Mouse (Mus musculus) CH12.LX (cell line): ENCODE data around the gene Erbb2. TPM values are rescaled to one million over a fixed set of nuclear protein-coding genes. Genes with fewer than 3 reads are reported as not detected.

Experiments
- DNase-seq: peaks from one replicate; pipeline ENCODE4 v3.0.0-alpha.2; 2013; ENCODE audit errors: extremely low read depth
- H3K27ac ChIP-seq: 2 replicates; pipeline ENCODE4 v1.5.1; 2012; ENCODE audit warnings: low read depth, mild to moderate bottlenecking, control low read depth, moderate library complexity; ENCODE audit not compliant: insufficient read depth
- H3K27me3 ChIP-seq: replicated peaks from 2 replicates; pipeline ENCODE3; 2012; ENCODE audit warnings: inconsistent platforms
- H3K36me3 ChIP-seq, 2 experiments: replicated peaks in 1 of 2; 2 replicates each; pipeline versions ENCODE3 to v1.6.1; 2012; ENCODE audit warnings: inconsistent platforms in 1 of 2, low read length in 1 of 2, mild to moderate bottlenecking in 1 of 2, mixed read lengths in 1 of 2, moderate library complexity in 1 of 2; ENCODE audit not compliant: control insufficient read depth in 1 of 2, insufficient read depth in 1 of 2
- H3K4me1 ChIP-seq, 2 experiments: 2 replicates each; pipeline ENCODE4 v1.6.1; 2012; ENCODE audit warnings: inconsistent platforms in 1 of 2, moderate library complexity in 1 of 2; ENCODE audit not compliant: insufficient read depth in 2 of 2, control insufficient read depth in 1 of 2
- H3K4me2 ChIP-seq: 2 replicates; pipeline ENCODE4 v1.6.1; 2012; ENCODE audit warnings: low read depth, mild to moderate bottlenecking, control low read depth; ENCODE audit not compliant: poor library complexity, insufficient read depth, severe bottlenecking
- H3K4me3 ChIP-seq, 3 experiments: fragments of 150-350 bp in 1 of 3; sonication (generic) in 1 of 3; replicated peaks in 1 of 3; 2 replicates each; pipeline versions ENCODE3 to v1.5.1; 2011 to 2012; ENCODE audit warnings: low read depth in 2 of 3, low read length in 2 of 3, mild to moderate bottlenecking in 2 of 3, moderate library complexity in 2 of 3, control low read depth in 1 of 3, improper control_type of control experiment in 1 of 3, inconsistent platforms in 1 of 3, mixed read lengths in 1 of 3; ENCODE audit not compliant: poor library complexity in 1 of 3
- H3K79me2 ChIP-seq: replicated peaks from 2 replicates; pipeline ENCODE4 v1.6.1; 2012; ENCODE audit warnings: mild to moderate bottlenecking, moderate library complexity; ENCODE audit not compliant: control insufficient read depth, poor library complexity, insufficient read depth, severe bottlenecking; ENCODE audit errors: extremely low read depth
- H3K9ac ChIP-seq: 2 replicates; pipeline ENCODE4 v1.6.1; 2012; ENCODE audit warnings: low read depth, mild to moderate bottlenecking, control low read depth, moderate library complexity; ENCODE audit not compliant: insufficient read depth
- H3K9me3 ChIP-seq: replicated peaks from 2 replicates; pipeline ENCODE3; 2012; ENCODE audit warnings: low read length, inconsistent platforms, mixed read lengths
- BHLHE40 ChIP-seq: IDR thresholded peaks from 2 replicates; pipeline ENCODE4 v1.6.1; 2011; ENCODE audit warnings: mild to moderate bottlenecking, low read depth, low read length, improper control_type of control experiment
- CHD1 ChIP-seq: IDR thresholded peaks from 2 replicates; pipeline ENCODE4 v1.6.1; 2012; ENCODE audit warnings: low read depth, low read length, improper control_type of control experiment, inconsistent platforms
- CHD2 ChIP-seq: IDR thresholded peaks from 2 replicates; pipeline ENCODE4 v1.6.1; 2011; ENCODE audit warnings: low read length, improper control_type of control experiment
- CTCF ChIP-seq, 2 experiments: IDR thresholded peaks in 1 of 2; conservative IDR thresholded peaks in 1 of 2; 2 replicates each; pipeline ENCODE4 v1.5.1; 2011 to 2012; ENCODE audit warnings: low read depth in 2 of 2, low read length in 2 of 2, improper control_type of control experiment in 1 of 2, inconsistent platforms in 1 of 2, mild to moderate bottlenecking in 1 of 2, moderate library complexity in 1 of 2
- E2F4 ChIP-seq: IDR thresholded peaks from 2 replicates; pipeline ENCODE4 v1.6.1; 2011; ENCODE audit warnings: low read depth, low read length, improper control_type of control experiment; ENCODE audit not compliant: insufficient replicate concordance
- ELF1 ChIP-seq: IDR thresholded peaks from 2 replicates; pipeline ENCODE4 v1.6.1; 2014; ENCODE audit warnings: low read depth, mild to moderate bottlenecking, inconsistent platforms, low read length, improper control_type of control experiment
- HCFC1 ChIP-seq: IDR thresholded peaks from 2 replicates; pipeline ENCODE4 v1.6.1; 2012; ENCODE audit warnings: low read depth, mild to moderate bottlenecking, inconsistent platforms, low read length, improper control_type of control experiment
- IRF4 ChIP-seq: IDR thresholded peaks from 2 replicates; pipeline ENCODE4 v1.6.1; 2014; ENCODE audit warnings: low read depth, mild to moderate bottlenecking, inconsistent platforms, low read length, improper control_type of control experiment
- JUN ChIP-seq: IDR thresholded peaks from 2 replicates; pipeline ENCODE4 v1.6.1; 2011; ENCODE audit warnings: low read depth, mild to moderate bottlenecking, low read length, improper control_type of control experiment, moderate library complexity; ENCODE audit not compliant: insufficient read depth
- KAT2A ChIP-seq: IDR thresholded peaks from 2 replicates; pipeline ENCODE4 v1.6.1; 2012; ENCODE audit warnings: low read length, improper control_type of control experiment, inconsistent platforms; ENCODE audit not compliant: insufficient replicate concordance
- MAFK ChIP-seq: IDR thresholded peaks from 2 replicates; pipeline ENCODE4 v1.6.1; 2011; ENCODE audit warnings: low read length, improper control_type of control experiment; ENCODE audit not compliant: insufficient replicate concordance
- MAZ ChIP-seq: IDR thresholded peaks from 2 replicates; pipeline ENCODE4 v1.6.1; 2012; ENCODE audit warnings: low read depth, mild to moderate bottlenecking, inconsistent platforms, low read length, improper control_type of control experiment, moderate library complexity
- MXI1 ChIP-seq: IDR thresholded peaks from 2 replicates; pipeline ENCODE4 v1.6.1; 2011; ENCODE audit warnings: mild to moderate bottlenecking, low read depth, low read length, improper control_type of control experiment
- NELFE ChIP-seq: IDR thresholded peaks from 2 replicates; pipeline ENCODE4 v1.6.1; 2011; ENCODE audit warnings: low read depth, low read length, improper control_type of control experiment
- PAX5 ChIP-seq: IDR thresholded peaks from 2 replicates; pipeline ENCODE4 v1.6.1; 2012; ENCODE audit warnings: low read length, inconsistent platforms, mixed read lengths
- RAD21 ChIP-seq: IDR thresholded peaks from 2 replicates; pipeline ENCODE4 v1.6.1; 2011; ENCODE audit warnings: low read depth, mild to moderate bottlenecking, low read length, improper control_type of control experiment, moderate library complexity
- RCOR1 ChIP-seq: conservative IDR thresholded peaks from 2 replicates; pipeline ENCODE4 v1.6.1; 2012; ENCODE audit warnings: low read depth, mild to moderate bottlenecking, inconsistent platforms, low read length, improper control_type of control experiment
- SIN3A ChIP-seq: IDR thresholded peaks from 2 replicates; pipeline ENCODE4 v1.6.1; 2012; ENCODE audit warnings: low read length, improper control_type of control experiment, inconsistent platforms
- TCF12 ChIP-seq: IDR thresholded peaks from 2 replicates; pipeline ENCODE4 v1.6.1; 2014; ENCODE audit warnings: low read depth, mild to moderate bottlenecking, inconsistent platforms, low read length, improper control_type of control experiment
- UBTF ChIP-seq: IDR thresholded peaks from 2 replicates; pipeline ENCODE4 v1.6.1; 2012; ENCODE audit warnings: low read depth, mild to moderate bottlenecking, inconsistent platforms, low read length, improper control_type of control experiment, moderate library complexity
- USF2 ChIP-seq: conservative IDR thresholded peaks from 2 replicates; pipeline ENCODE4 v1.6.1; 2011; ENCODE audit warnings: low read depth, low read length, improper control_type of control experiment
- ZC3H11A ChIP-seq: IDR thresholded peaks from 2 replicates; pipeline ENCODE4 v1.6.1; 2012; ENCODE audit warnings: low read depth, mild to moderate bottlenecking, inconsistent platforms, low read length, improper control_type of control experiment
- ZKSCAN1 ChIP-seq: IDR thresholded peaks from 2 replicates; pipeline ENCODE4 v1.6.1; 2012; ENCODE audit warnings: low read depth, inconsistent platforms, low read length, improper control_type of control experiment, borderline replicate concordance
- ZMIZ1 ChIP-seq: IDR thresholded peaks from 2 replicates; pipeline ENCODE4 v1.6.1; 2012; ENCODE audit warnings: low read depth, mild to moderate bottlenecking, inconsistent platforms, low read length, improper control_type of control experiment
- ZNF384 ChIP-seq: IDR thresholded peaks from 2 replicates; pipeline ENCODE4 v1.6.1; 2012; ENCODE audit warnings: low read depth, low read length, improper control_type of control experiment, inconsistent platforms
- dilution Hi-C: fragments of 300-500 bp; cut with MboI; formaldehyde crosslinking; loops from 2 replicates; pipeline ENCODE4 v1.14.3; 2020; ENCODE audit warnings: low sequenced_read_pairs; ENCODE audit not compliant: extremely low pct_unique_long_range_greater_than_20kb, extremely low pct_ligation_motif_present
- in situ Hi-C: fragments of 300-500 bp; cut with MboI; formaldehyde crosslinking; loops from 3 replicates; pipeline ENCODE4 v1.14.3; 2019; ENCODE audit warnings: low sequenced_read_pairs, low pct_ligation_motif_present, low pct_unique_long_range_greater_than_20kb, mixed read lengths
- polyA plus RNA-seq: library from polyadenylated mRNA; unstranded; fragments of >175 nt; gene quantifications from 2 replicates; pipeline ENCODE4 v1.2.1, GENCODE M21; 2012; ENCODE audit warnings: low read depth; ENCODE audit not compliant: insufficient read length
- total RNA-seq, 2 experiments: library from RNA; depleted of rRNA; stranded (reverse); fragments of 300-350 nt in 1 of 2; fragments of >200 nt in 1 of 2; gene quantifications; 2 replicates each; pipeline ENCODE4 v1.2.3; 2012 to 2014

Erbb2 gene
- total and polyA plus RNA-seq, 3 experiments: 0.06 to 0.17 TPM; not detected in 1

GRCm38 (mm10) chr11:98400816-98401215 is 11.5 kb upstream of the Erbb2 start:
- in situ Hi-C loops: no loop called here
- TF ChIP-seq ZNF384 (no peak), MAFK (no peak), ZKSCAN1 (no peak), PAX5 (no peak), UBTF (no peak), RCOR1 (no peak), KAT2A (no peak)
- Histone ChIP-seq H3K9me3 (no peaks in the 10 kb centered on the region), H3K27ac (peak overlapping the region; percentile 9; the same call in 1 of the 2 replicates), H3K27me3 (peaks cover 23% of the 10 kb centered on the region), H3K36me3 (peaks cover 0 to 6% of the 10 kb centered on the region in 2 experiments), H3K4me1 (peaks cover 10 to 15% of the 10 kb centered on the region in 2 experiments), H3K4me3 (peak overlapping the region; percentile 48 to 68 (median 61)), H3K79me2 (no peaks in the 10 kb centered on the region), H3K9ac (peak overlapping the region; percentile 80), H3K4me2 (peak overlapping the region; percentile 85)
- dilution Hi-C loops: no loop called here
- peak; percentile 40 for DNase-seq

GRCm38 (mm10) chr11:98406621-98407020 is 5.6 kb upstream of the Erbb2 start:
- Histone ChIP-seq H3K4me1 (no peaks in the 10 kb centered on the region), H3K79me2 (no peaks in the 10 kb centered on the region), H3K9ac (no peak overlapping the region), H3K4me2 (no peak overlapping the region), H3K4me3 (no peak overlapping the region), H3K9me3 (no peaks in the 10 kb centered on the region), H3K27me3 (peaks cover 74% of the 10 kb centered on the region), H3K36me3 (no peaks in the 10 kb centered on the region), H3K27ac (no peak overlapping the region)
- DNase-seq: no peak
- in situ Hi-C loops (no loop called here), dilution Hi-C loops (no loop called here)
- TF ChIP-seq ZMIZ1 (no peak), BHLHE40 (no peak), JUN (no peak), NELFE (no peak), CHD2 (no peak)

GRCm38 (mm10) chr11:98408872-98409271 is 3.4 kb upstream of the Erbb2 start:
- H3K36me3 ChIP-seq: no peaks in the 10 kb centered on the region
- no peak overlapping the region for H3K4me2 ChIP-seq
- dilution Hi-C loops: no loop called here
- H3K27ac ChIP-seq: no peak overlapping the region
- in situ Hi-C loops: no loop called here
- H3K4me3 ChIP-seq: no peak overlapping the region
- H3K9me3 ChIP-seq: no peaks in the 10 kb centered on the region
- H3K4me1 ChIP-seq: no peaks in the 10 kb centered on the region; a peak in 1 of 4 replicates
- H3K9ac ChIP-seq: no peak overlapping the region
- peaks cover 82% of the 10 kb centered on the region for H3K27me3 ChIP-seq
- no peak for DNase-seq
- no peaks in the 10 kb centered on the region for H3K79me2 ChIP-seq
- TF ChIP-seq ZC3H11A: no peak
- no peak for TF ChIP-seq ELF1
- TF ChIP-seq RCOR1: no peak
- no peak for TF ChIP-seq TCF12
- TF ChIP-seq SIN3A: no peak
- no peak for TF ChIP-seq MXI1
- TF ChIP-seq USF2: no peak
- TF ChIP-seq HCFC1: no peak
- TF ChIP-seq E2F4: no peak
- TF ChIP-seq RAD21: no peak
- no peak for TF ChIP-seq MAZ
- no peak for TF ChIP-seq IRF4
- no peak for TF ChIP-seq CTCF (conservative IDR thresholded peaks at IDR 0.05 in 1 of 2, IDR thresholded peaks at IDR 0.05 in 1 of 2; ENCODE audit: low read depth in 2 of 2, low read length in 2 of 2)
- TF ChIP-seq CHD1: no peak
- TF ChIP-seq, all 38 proteins: peak for 0
